Mouse (Mus musculus) layer of hippocampus, postnatal 10 days (tissue): Measurements from ENCODE around the gene Olfr90. TPM values are rescaled to one million over a fixed set of nuclear protein-coding genes. Genes with fewer than 3 reads are reported as not detected.

ENCODE experiments used
- DNase-seq, 2 experiments: peaks; one replicate each; pipeline ENCODE4 v3.0.0; 2021; ENCODE audit warnings: low spot score in 2 of 2
- total RNA-seq, 2 experiments: library from RNA; stranded (reverse); gene quantifications; 2 replicates each; pipeline ENCODE4 v1.2.3; 2021

The Olfr90 gene
- total RNA-seq, 2 experiments from 2014 or later, result not detected

- peak in 1 of 2 experiments; percentile 42 for DNase-seq
Observed at GRCm38 (mm10) chr17:37062101-37062641, 26.1 kb downstream of the Olfr90 start.

DNA sequence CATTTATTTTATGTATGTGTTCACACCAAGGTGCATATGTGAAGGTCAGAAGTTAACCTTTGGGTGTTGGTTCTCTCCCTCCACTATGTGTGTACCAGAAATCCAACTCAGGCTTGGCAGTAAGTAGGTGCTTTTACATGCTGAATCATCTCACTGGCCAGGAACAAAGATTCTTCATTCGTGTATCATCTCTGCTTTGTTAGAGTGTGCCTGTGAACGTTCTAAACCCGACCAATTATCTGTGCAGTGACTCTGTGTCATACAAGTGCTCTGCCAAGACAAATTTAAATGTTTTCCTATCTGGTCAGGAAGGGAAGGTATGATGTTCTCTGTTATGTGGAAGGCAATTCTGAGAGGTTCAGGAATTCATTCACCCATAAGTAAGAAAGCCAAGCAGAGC is 26.9 kb downstream of the Olfr90 start:
- DNase-seq, result no peak

- DNase-seq, result peak in 1 of 2 experiments; percentile 21
Observed at GRCm38 (mm10) chr17:37056957-37057356, 31.3 kb downstream of the Olfr90 start.

- DNase-seq, result no peak
Observed at GRCm38 (mm10) chr17:37051745-37052144, 36.6 kb downstream of the Olfr90 start.

- peak in 1 of 2 experiments; percentile 53 for DNase-seq
Observed at GRCm38 (mm10) chr17:37050876-37051275, 37.4 kb downstream of the Olfr90 start.

DNA sequence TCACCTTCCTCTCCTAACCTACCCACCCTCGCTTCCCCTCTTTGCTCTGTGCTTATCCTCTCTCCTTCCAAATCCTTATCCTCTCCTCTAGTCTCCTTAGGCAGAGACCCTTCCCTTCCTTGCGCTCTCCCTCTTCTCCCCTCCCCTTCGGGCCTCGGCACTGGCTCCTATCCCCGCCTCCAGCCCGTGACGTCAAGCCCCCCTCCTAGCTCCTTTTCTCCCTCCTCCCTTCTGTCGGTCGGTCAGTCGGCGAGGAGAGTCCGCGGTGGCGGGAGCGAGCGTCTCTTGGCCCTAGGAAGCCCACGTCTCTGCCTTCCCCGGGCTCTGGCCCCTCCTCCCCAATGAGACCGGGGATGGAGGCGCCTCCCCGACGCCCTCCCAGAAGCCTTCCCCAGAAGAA is 37.9 kb downstream of the Olfr90 start:
- DNase-seq, result peak; percentile 91 to 92

DNA sequence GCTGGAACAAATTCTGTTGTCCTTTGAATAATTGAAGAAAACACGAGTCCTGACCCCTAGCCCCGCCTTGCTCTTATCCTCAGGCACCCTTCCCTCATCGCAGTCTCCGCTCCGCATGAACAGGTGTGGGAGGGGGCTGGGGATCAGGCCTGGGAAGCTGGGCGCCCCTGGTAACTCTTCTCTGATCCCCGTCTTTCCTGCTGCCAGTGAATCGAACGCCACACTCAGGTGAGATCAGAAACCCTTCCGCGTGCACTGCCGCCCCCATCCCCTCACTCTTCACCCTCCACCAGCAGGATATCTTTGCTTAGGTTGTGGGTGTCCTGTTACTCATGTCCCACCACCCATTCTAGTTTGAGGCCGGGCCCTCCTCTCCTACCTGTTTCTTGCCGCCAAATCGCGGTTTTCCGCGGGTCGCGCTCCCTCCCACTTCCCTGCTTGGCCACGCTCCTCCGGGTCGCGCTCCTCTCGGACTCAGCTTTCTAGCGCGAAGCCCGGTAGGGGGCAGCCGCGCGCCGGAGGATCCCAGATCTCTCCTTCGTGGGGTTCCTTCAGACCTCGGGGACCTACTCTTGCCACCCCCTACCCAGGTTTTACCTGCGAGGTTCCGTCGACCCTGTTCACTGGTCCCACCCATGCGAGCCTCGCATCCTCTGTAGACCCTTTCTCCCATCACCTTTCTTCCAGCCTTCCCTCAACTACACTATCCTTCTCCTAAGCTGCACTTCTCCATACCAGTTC is 38.6 kb downstream of the Olfr90 start:
- DNase-seq, result peak; percentile 84 to 89

DNA sequence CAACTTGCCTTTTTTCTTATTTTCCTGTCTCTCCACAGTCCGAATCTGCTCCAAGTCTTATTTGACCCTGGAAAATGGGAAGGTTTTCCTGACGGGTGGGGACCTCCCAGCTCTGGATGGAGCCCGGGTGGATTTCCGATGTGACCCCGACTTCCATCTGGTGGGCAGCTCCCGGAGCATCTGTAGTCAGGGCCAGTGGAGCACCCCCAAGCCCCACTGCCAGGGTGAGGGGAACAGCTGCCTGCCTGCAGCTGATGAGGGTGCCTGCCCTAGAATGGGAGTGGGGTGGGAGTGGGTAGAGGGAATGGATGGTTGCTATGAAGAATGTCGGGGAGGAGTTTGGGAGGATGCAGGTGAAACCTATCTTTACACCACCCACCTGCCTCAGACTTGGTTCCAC is 39.9 kb downstream of the Olfr90 start:
- DNase-seq, result no peak

DNA sequence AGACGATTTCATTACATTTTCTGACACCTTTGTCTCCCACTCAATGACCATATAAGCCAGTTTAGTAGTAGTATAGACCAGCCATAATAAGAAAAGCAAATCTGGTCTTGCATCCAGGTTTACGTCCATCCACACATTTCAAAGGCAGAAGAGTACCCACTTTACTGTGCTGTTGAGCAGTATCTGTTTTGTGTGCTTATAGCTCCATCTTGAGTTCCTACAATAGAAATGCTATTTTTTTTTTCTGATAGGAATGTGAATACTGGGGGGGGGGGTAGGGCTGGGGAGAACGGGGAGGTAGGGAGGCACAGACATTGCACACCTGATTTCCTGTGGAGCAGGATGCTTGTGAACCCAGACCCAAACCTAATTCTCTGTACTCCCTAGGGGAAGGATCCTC is 40.3 kb downstream of the Olfr90 start:
- no peak for DNase-seq

DNA sequence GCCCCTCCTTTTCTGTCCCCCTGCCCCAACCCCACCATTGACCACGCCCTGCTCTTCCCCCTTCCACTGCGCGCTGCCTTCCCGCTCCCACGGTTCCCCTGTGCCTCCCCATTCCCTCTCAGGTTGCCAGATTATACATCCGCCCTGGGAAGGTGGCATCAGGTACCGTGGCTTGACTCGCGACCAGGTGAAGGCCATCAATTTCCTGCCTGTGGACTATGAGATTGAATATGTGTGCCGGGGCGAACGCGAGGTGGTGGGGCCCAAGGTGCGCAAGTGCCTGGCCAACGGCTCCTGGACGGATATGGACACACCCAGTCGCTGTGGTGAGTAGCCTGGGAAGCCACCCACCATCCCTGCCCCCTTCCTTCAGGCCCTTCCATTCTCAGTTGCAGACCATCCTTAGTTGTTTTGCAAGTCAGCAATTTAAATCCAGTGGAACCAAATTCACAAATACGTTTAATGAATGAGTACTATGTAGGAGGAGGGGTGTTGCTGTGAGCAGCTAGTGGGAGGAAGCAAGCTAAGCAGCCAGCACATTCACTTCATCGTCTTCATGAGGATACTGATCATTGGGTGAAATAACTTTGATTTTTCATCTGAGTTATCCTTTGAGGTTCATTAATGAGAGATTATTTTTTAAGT is 40.8 kb downstream of the Olfr90 start:
- DNase-seq, result no peak

- peak; percentile 68 to 79 for DNase-seq
Observed at GRCm38 (mm10) chr17:37046312-37047112, 41.8 kb downstream of the Olfr90 start.

- DNase-seq, result peak; percentile 78 to 88
Observed at GRCm38 (mm10) chr17:37045611-37046311, 42.5 kb downstream of the Olfr90 start, which contains the start of gene Gabbr1. TSS of gene Gabbr1 (plus strand) at chr17:37045966.

DNA sequence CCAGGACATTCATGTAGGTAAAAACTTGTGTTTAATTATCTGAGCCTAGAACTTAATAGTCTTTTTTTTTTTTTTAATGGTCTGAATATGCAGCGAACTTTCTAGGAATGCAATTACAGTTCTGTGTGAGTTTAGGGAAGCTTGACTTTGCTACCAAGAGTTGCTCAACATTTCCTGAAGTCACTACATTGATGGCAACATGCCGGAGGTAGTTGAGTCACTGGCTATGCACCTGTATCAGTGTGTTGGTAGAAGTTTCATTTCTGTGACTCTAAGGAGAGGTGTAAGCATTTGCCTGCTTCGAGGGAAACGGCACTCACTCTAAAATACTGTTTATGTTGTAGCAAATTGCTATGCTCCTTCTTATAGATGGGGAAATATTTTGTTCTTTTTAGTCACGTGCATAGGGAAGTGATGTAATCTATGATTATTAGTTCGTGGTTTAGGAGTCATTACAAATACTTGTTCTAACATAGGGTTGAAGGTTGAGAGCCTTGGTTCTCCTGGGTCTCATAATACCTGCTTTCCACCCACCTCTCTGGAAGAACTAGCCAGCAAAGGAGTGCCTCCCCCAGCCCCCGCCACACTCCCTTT is 43.6 kb downstream of the Olfr90 start:
- no peak for DNase-seq

- DNase-seq, result no peak
Observed at GRCm38 (mm10) chr17:37039127-37039894, 49.0 kb downstream of the Olfr90 start.

Other genes starting within 250 kb of the Olfr90 start
- not detected for gene Trim15, start 221.3 kb downstream of the Olfr90 start, total RNA-seq
- gene Trim10, start 218.9 kb downstream of the Olfr90 start, total RNA-seq, result under 1 TPM in 1 of 2 experiments, not detected in 1; 0.16 TPM
- not detected for gene Trim40, start 198.4 kb downstream of the Olfr90 start, total RNA-seq
- not detected for gene Trim31, start 190.4 kb downstream of the Olfr90 start, total RNA-seq
- gene Rnf39, start 145.6 kb downstream of the Olfr90 start, total RNA-seq, result 1 to 10 TPM; 4.9 to 5.4 TPM
- gene Ppp1r11, start 136.8 kb downstream of the Olfr90 start, total RNA-seq, result 100 to 1,000 TPM in 1 of 2 experiments, 10 to 100 TPM in 1; 88.2 to 100 TPM
- 10 to 100 TPM; 30.2 to 30.3 TPM for gene Znrd1, start 129.9 kb downstream of the Olfr90 start, total RNA-seq
- gene Znrd1as, start 129.9 kb downstream of the Olfr90 start, total RNA-seq, result 1 to 10 TPM; 4.8 to 5.3 TPM
- under 1 TPM; 0.53 to 0.83 TPM for gene 2410137M14Rik, start 107.3 kb downstream of the Olfr90 start, total RNA-seq
- gene H2-M5, start 99.0 kb downstream of the Olfr90 start, total RNA-seq, result 1 to 10 TPM; 3.2 to 3.7 TPM
- 10 to 100 TPM; 73.3 to 83.7 TPM for gene Zfp57, start 87.3 kb downstream of the Olfr90 start, total RNA-seq
- gene Mog, start 65.1 kb downstream of the Olfr90 start, total RNA-seq, result 1 to 10 TPM; 3.2 to 4.3 TPM
- 100 to 1,000 TPM; 594 to 649 TPM for gene Gabbr1, start 42.5 kb downstream of the Olfr90 start, total RNA-seq
- gene Olfr91, start 9.8 kb upstream of the Olfr90 start, total RNA-seq, result not detected
- gene Olfr92, start 31.6 kb upstream of the Olfr90 start, total RNA-seq, result not detected
- not detected for gene Olfr93, start 73.0 kb upstream of the Olfr90 start, total RNA-seq
- not detected for gene Ubd, start 105.4 kb upstream of the Olfr90 start, total RNA-seq
- gene Olfr94, start 112.5 kb upstream of the Olfr90 start, total RNA-seq, result not detected
- gene Olfr95, start 124.6 kb upstream of the Olfr90 start, total RNA-seq, result not detected
- not detected for gene Olfr96, start 131.6 kb upstream of the Olfr90 start, total RNA-seq
- not detected for gene Olfr97, start 148.8 kb upstream of the Olfr90 start, total RNA-seq
- gene Olfr98, start 175.2 kb upstream of the Olfr90 start, total RNA-seq, result not detected
- 1 to 10 TPM; 1.7 to 2.5 TPM for gene H2-M3, start 181.7 kb upstream of the Olfr90 start, total RNA-seq
- not detected for gene Olfr99, start 195.0 kb upstream of the Olfr90 start, total RNA-seq
- not detected for gene Olfr101, start 215.8 kb upstream of the Olfr90 start, total RNA-seq
- gene Olfr102, start 228.6 kb upstream of the Olfr90 start, total RNA-seq, result not detected